Mouse (Mus musculus): Measurements from ENCODE around the gene Cnot3. TPM values are rescaled to one million over a fixed set of nuclear protein-coding genes. Genes with fewer than 3 reads are reported as not detected.
A peak's percentile ranks its signal among the peaks of the same experiment; 100 is the strongest.

The Cnot3 gene
- polyA plus RNA-seq, 2 experiments, result 63.8 to 108 TPM

GRCm38 (mm10) chr7:3646188-3646587, 1.1 kb downstream of the Cnot3 start:
- no peak for DNase-seq (ENCODE audit: low spot score)

GRCm38 (mm10) chr7:3646641-3647040, 1.6 kb downstream of the Cnot3 start:
- Histone ChIP-seq H3K4me3 (replicated peaks; ENCODE audit: low read length) (peak overlapping the region; percentile 95), H3K4me2 (replicated peaks; ENCODE audit: low read depth, low read length, severe bottlenecking) (peak overlapping the region; percentile 61), H3K9me3 (ENCODE audit: control insufficient read depth, low read length) (no peaks in the 10 kb centered on the region), H3K9ac (ENCODE audit: low read depth, low read length, severe bottlenecking) (peak overlapping the region; percentile 98), H3K27me3 (ENCODE audit: control insufficient read depth, insufficient read depth, low read length) (no peaks in the 10 kb centered on the region), H3K36me3 (ENCODE audit: control insufficient read depth, insufficient read depth, low read length) (peaks cover 33% of the 10 kb centered on the region), H3K4me1 (ENCODE audit: control insufficient read depth, insufficient read depth, low read length) (peaks cover 27% of the 10 kb centered on the region), H3K27ac (replicated peaks; ENCODE audit: low read depth, low read length) (no peak overlapping the region)
- ATAC-seq (ENCODE audit: low FRiP score, low read depth), result no peak
- TF ChIP-seq POLR2A (IDR thresholded peaks at IDR 0.05; ENCODE audit: borderline replicate concordance, extremely low read depth, insufficient read depth, insufficient read length), result no peak
- 66% methylated on average over 4 of the region's 4 CpGs for WGBS
- no peak for DNase-seq (ENCODE audit: low spot score)

More at GRCm38 (mm10) chr7:3646188-3646587, 1.1 kb downstream of the Cnot3 start:
- peak overlapping the region; percentile 61 for H3K4me2 ChIP-seq (replicated peaks; ENCODE audit: low read depth, low read length, severe bottlenecking)
- no peak for TF ChIP-seq POLR2A (IDR thresholded peaks at IDR 0.05; ENCODE audit: borderline replicate concordance, extremely low read depth, insufficient read depth, insufficient read length)
- 18% methylated on average over 9 of the region's 9 CpGs for WGBS
- H3K9ac ChIP-seq (ENCODE audit: low read depth, low read length, severe bottlenecking), result peak overlapping the region; percentile 98
- H3K9me3 ChIP-seq (ENCODE audit: control insufficient read depth, low read length), result no peaks in the 10 kb centered on the region
- H3K4me3 ChIP-seq (replicated peaks; ENCODE audit: low read length), result peak overlapping the region; percentile 95
- H3K36me3 ChIP-seq (ENCODE audit: control insufficient read depth, insufficient read depth, low read length), result peaks cover 30% of the 10 kb centered on the region
- ATAC-seq (ENCODE audit: low FRiP score, low read depth), result no peak
- H3K27me3 ChIP-seq (ENCODE audit: control insufficient read depth, insufficient read depth, low read length), result no peaks in the 10 kb centered on the region
- H3K27ac ChIP-seq (replicated peaks; ENCODE audit: low read depth, low read length), result 0 out of 2 replicates have a peak overlapping the region, but pooled peaks have one; percentile 93
- peaks cover 27% of the 10 kb centered on the region for H3K4me1 ChIP-seq (ENCODE audit: control insufficient read depth, insufficient read depth, low read length)

GRCm38 (mm10) chr7:3656966-3657365, 11.9 kb downstream of the Cnot3 start:
- peaks cover 98% of the 10 kb centered on the region for H3K36me3 ChIP-seq (ENCODE audit: control insufficient read depth, insufficient read depth, low read length)
- no peak for TF ChIP-seq POLR2A (IDR thresholded peaks at IDR 0.05; ENCODE audit: borderline replicate concordance, extremely low read depth, insufficient read depth, insufficient read length)
- no peaks in the 10 kb centered on the region for H3K27me3 ChIP-seq (ENCODE audit: control insufficient read depth, insufficient read depth, low read length)
- WGBS, result 90% methylated on average over 4 of the region's 4 CpGs
- ATAC-seq (ENCODE audit: low FRiP score, low read depth) (no peak), DNase-seq (ENCODE audit: low spot score) (no peak)
- no peak overlapping the region for H3K27ac ChIP-seq (replicated peaks; ENCODE audit: low read depth, low read length)
- no peak overlapping the region for H3K4me3 ChIP-seq (replicated peaks; ENCODE audit: low read length)
- no peak overlapping the region for H3K4me2 ChIP-seq (replicated peaks; ENCODE audit: low read depth, low read length, severe bottlenecking)
- H3K9ac ChIP-seq (ENCODE audit: low read depth, low read length, severe bottlenecking), result no peak overlapping the region
- H3K9me3 ChIP-seq (ENCODE audit: control insufficient read depth, low read length), result no peaks in the 10 kb centered on the region
- H3K4me1 ChIP-seq (ENCODE audit: control insufficient read depth, insufficient read depth, low read length), result no peaks in the 10 kb centered on the region

- no peaks in the 10 kb centered on the region for H3K27me3 ChIP-seq (ENCODE audit: control insufficient read depth, insufficient read depth, low read length)
- DNase-seq (ENCODE audit: low spot score) (no peak), ATAC-seq (ENCODE audit: low FRiP score, low read depth) (no peak)
- no peak for TF ChIP-seq POLR2A (IDR thresholded peaks at IDR 0.05; ENCODE audit: borderline replicate concordance, extremely low read depth, insufficient read depth, insufficient read length)
- no peaks in the 10 kb centered on the region for H3K9me3 ChIP-seq (ENCODE audit: control insufficient read depth, low read length)
- H3K4me2 ChIP-seq (replicated peaks; ENCODE audit: low read depth, low read length, severe bottlenecking), result no peak overlapping the region
- H3K4me3 ChIP-seq (replicated peaks; ENCODE audit: low read length), result no peak overlapping the region
- H3K27ac ChIP-seq (replicated peaks; ENCODE audit: low read depth, low read length), result no peak overlapping the region
- no peak overlapping the region for H3K9ac ChIP-seq (ENCODE audit: low read depth, low read length, severe bottlenecking)
- H3K36me3 ChIP-seq (ENCODE audit: control insufficient read depth, insufficient read depth, low read length), result peaks cover 95% of the 10 kb centered on the region
- 94% methylated on average over 14 of the region's 14 CpGs for WGBS
- H3K4me1 ChIP-seq (ENCODE audit: control insufficient read depth, insufficient read depth, low read length), result peaks cover 2% of the 10 kb centered on the region; the same call in 1 of the 2 replicates
These were observed 13.5 kb downstream of the Cnot3 start for GRCm38 (mm10) chr7:3658578-3658977.

GRCm38 (mm10) chr7:3664524-3665214, 19.6 kb downstream of the Cnot3 start:
- H3K9me3 ChIP-seq (ENCODE audit: control insufficient read depth, low read length), result no peaks in the 10 kb centered on the region
- ATAC-seq (ENCODE audit: low FRiP score, low read depth) (peak; percentile 7), DNase-seq (ENCODE audit: low spot score) (peak; percentile 16)
- WGBS, result 34% methylated on average over 15 of the region's 15 CpGs
- H3K4me3 ChIP-seq (replicated peaks; ENCODE audit: low read length), result peak overlapping the region; percentile 66
- H3K9ac ChIP-seq (ENCODE audit: low read depth, low read length, severe bottlenecking), result peak overlapping the region; percentile 73
- H3K27ac ChIP-seq (replicated peaks; ENCODE audit: low read depth, low read length), result peak overlapping the region; percentile 77
- H3K4me2 ChIP-seq (replicated peaks; ENCODE audit: low read depth, low read length, severe bottlenecking), result peak overlapping the region; percentile 72
- H3K27me3 ChIP-seq (ENCODE audit: control insufficient read depth, insufficient read depth, low read length), result no peaks in the 10 kb centered on the region
- H3K4me1 ChIP-seq (ENCODE audit: control insufficient read depth, insufficient read depth, low read length), result peaks cover 17% of the 10 kb centered on the region
- H3K36me3 ChIP-seq (ENCODE audit: control insufficient read depth, insufficient read depth, low read length), result peaks cover 36% of the 10 kb centered on the region
- no peak for TF ChIP-seq POLR2A (IDR thresholded peaks at IDR 0.05; ENCODE audit: borderline replicate concordance, extremely low read depth, insufficient read depth, insufficient read length)
